In genomic region chr2:165512870-165513600, GRCm38 (mm10) we compare ENCODE assay signal across 9 mouse cellular contexts. TPM values are rescaled to one million over a fixed set of nuclear protein-coding genes. Genes with fewer than 3 reads are reported as not detected.
A peak's percentile ranks its signal among the peaks of the same experiment; 100 is the strongest.
DNase-seq lines count a peak whose midpoint lies in the region; ATAC-seq and TF ChIP-seq lines count a peak whose summit lies in the region.
"Had no signal": no experiment of that assay in that cellular context is flagged by ENCODE, and none has a peak within 500 bp of the region (broad histone marks: within the 10 kb centered on the region; RNA-seq: fewer than 3 reads in every experiment).

No protein-coding gene starts in this region.

- peak overlapping the region; percentile 64; the same call in 1 of the 2 replicates for H3K27ac ChIP-seq in neural tube, embryonic 11.5 days (ENCODE audit: low read depth, low read length)
- H3K27ac ChIP-seq in heart, postnatal 0 days (ENCODE audit: low read depth), result no peak overlapping the region
- H3K27ac ChIP-seq in testis, adult 2 months (ENCODE audit: control insufficient read depth, insufficient read depth, low read depth, low read length), result peak overlapping the region; percentile 12
- H3K27ac ChIP-seq in thymus, adult 2 months (ENCODE audit: control insufficient read depth, insufficient read depth, low read length), result no peak overlapping the region
- H3K27ac ChIP-seq: heart, embryonic 13.5 days had no signal

- H3K4me1 ChIP-seq in neural tube, embryonic 11.5 days (ENCODE audit: control insufficient read depth, insufficient read depth, low read length), result peaks cover 13% of the 10 kb centered on the region
- 0 out of 2 replicates have a peak, but pooled peaks cover 10% of the 10 kb centered on the region for H3K4me1 ChIP-seq in heart, postnatal 0 days (ENCODE audit: control insufficient read depth, insufficient read depth)
- peaks cover 5% of the 10 kb centered on the region for H3K4me1 ChIP-seq in testis, adult 2 months (ENCODE audit: control insufficient read depth, insufficient read depth, low read length)
- H3K4me1 ChIP-seq in thymus, adult 2 months (replicated peaks; ENCODE audit: control insufficient read depth, insufficient read depth, low read length), result peaks cover 17% of the 10 kb centered on the region; the same call in 1 of the 2 replicates

- TF ChIP-seq CTCF in heart, postnatal 0 days (IDR thresholded peaks at IDR 0.05; ENCODE audit: low read depth), result no peak
- no peak for TF ChIP-seq CTCF in testis, adult 2 months (IDR thresholded peaks at IDR 0.05; ENCODE audit: control insufficient read depth, insufficient read depth, insufficient replicate concordance, low read depth, low read length)
- TF ChIP-seq CTCF in thymus, adult 2 months (IDR thresholded peaks at IDR 0.05; ENCODE audit: borderline replicate concordance, control insufficient read depth, extremely low read depth, insufficient read depth, low read length, poor library complexity), result no peak

- TF ChIP-seq EP300 in heart, postnatal 0 days (IDR thresholded peaks at IDR 0.05; ENCODE audit: low read depth), result no peak

- DNase-seq in neural tube, embryonic 11.5 days (ENCODE audit: low spot score), result peak; percentile 53
- no peak for DNase-seq in neural tube, embryonic 10.5 days (ENCODE audit: extremely low spot score, low spot score)
- DNase-seq in heart, postnatal 0 days (ENCODE audit: low spot score), result no peak
- DNase-seq in kidney, postnatal 14 days, result peak; percentile 77
- no peak for DNase-seq in left cerebral cortex, postnatal 36 days (ENCODE audit: low spot score in 2 of 2)
- DNase-seq in frontal cortex, postnatal 25 days (ENCODE audit: low spot score in 2 of 2), result no peak
- DNase-seq in thymus, adult 2 months, result no peak

- no peak overlapping the region for H3K4me3 ChIP-seq in neural tube, embryonic 11.5 days (ENCODE audit: low read depth, low read length)
- H3K4me3 ChIP-seq in heart, postnatal 0 days (ENCODE audit: low read depth, low read length), result no peak overlapping the region
- no peak overlapping the region for H3K4me3 ChIP-seq in testis, adult 2 months (ENCODE audit: control insufficient read depth, low read depth, low read length)
- H3K4me3 ChIP-seq in thymus, adult 2 months (ENCODE audit: control insufficient read depth, insufficient read depth, low read length), result no peak overlapping the region
- H3K4me3 ChIP-seq: heart, embryonic 13.5 days had no signal

- no peaks in the 10 kb centered on the region for H3K9me3 ChIP-seq in neural tube, embryonic 11.5 days (ENCODE audit: control insufficient read depth, low read length)
- H3K9me3 ChIP-seq in heart, postnatal 0 days (replicated peaks; ENCODE audit: control insufficient read depth, low read length), result no peaks in the 10 kb centered on the region
- H3K9me3 ChIP-seq: heart, embryonic 13.5 days had no signal

- intact Hi-C loops in left cerebral cortex, postnatal 36 days (cut with DNase I), result no loop called here

- WGBS in neural tube, embryonic 11.5 days, result 39% methylated on average over 11 of the region's 11 CpGs
- 24% methylated on average over 11 of the region's 11 CpGs for WGBS in heart, postnatal 0 days
- 60% methylated on average over 11 of the region's 11 CpGs for WGBS in thymus, adult 2 months

- H3K4me2 ChIP-seq in neural tube, embryonic 11.5 days (ENCODE audit: low read depth), result no peak overlapping the region
- H3K4me2 ChIP-seq in heart, postnatal 0 days (ENCODE audit: low read depth, low read length), result no peak overlapping the region
- H3K4me2 ChIP-seq: heart, embryonic 13.5 days had no signal

- peak; percentile 53; the same call in 1 of the 2 replicates for ATAC-seq in neural tube, embryonic 11.5 days (ENCODE audit: insufficient read depth, low FRiP score, low TSS enrichment)
- ATAC-seq in heart, postnatal 0 days (ENCODE audit: insufficient read depth, low read depth), result peak; percentile 42; the same call in 1 of the 2 replicates

- H3K9ac ChIP-seq in neural tube, embryonic 11.5 days (ENCODE audit: low read length), result no peak overlapping the region
- no peak overlapping the region for H3K9ac ChIP-seq in heart, postnatal 0 days (replicated peaks; ENCODE audit: low read depth, low read length)
- H3K9ac ChIP-seq: heart, embryonic 13.5 days had no signal

- no peaks in the 10 kb centered on the region for H3K36me3 ChIP-seq in neural tube, embryonic 11.5 days (ENCODE audit: control insufficient read depth, insufficient read depth, low read length)
- H3K36me3 ChIP-seq in heart, postnatal 0 days (replicated peaks; ENCODE audit: control insufficient read depth, insufficient read depth, low read length), result no peaks in the 10 kb centered on the region
- H3K36me3 ChIP-seq in testis, adult 2 months (ENCODE audit: control insufficient read depth, insufficient read depth, low read length), result no peaks in the 10 kb centered on the region
- no peaks in the 10 kb centered on the region for H3K36me3 ChIP-seq in thymus, adult 2 months (ENCODE audit: control insufficient read depth, insufficient read depth, low read length)

- TF ChIP-seq POLR2A in testis, adult 2 months (IDR thresholded peaks at IDR 0.05; ENCODE audit: control insufficient read depth, low read depth, low read length), result no peak
- no peak for TF ChIP-seq POLR2A in thymus, adult 2 months (IDR thresholded peaks at IDR 0.05; ENCODE audit: control insufficient read depth, extremely low read depth, insufficient read depth, low read length, poor library complexity)

- no peaks in the 10 kb centered on the region for H3K27me3 ChIP-seq in neural tube, embryonic 11.5 days (ENCODE audit: control insufficient read depth, insufficient read depth, low read length)
- no peaks in the 10 kb centered on the region for H3K27me3 ChIP-seq in heart, postnatal 0 days (ENCODE audit: control insufficient read depth, insufficient read depth, low read length)
- H3K27me3 ChIP-seq in testis, adult 2 months (ENCODE audit: control insufficient read depth, insufficient read depth, low read length), result no peaks in the 10 kb centered on the region
- no peaks in the 10 kb centered on the region for H3K27me3 ChIP-seq in thymus, adult 2 months (ENCODE audit: control insufficient read depth, insufficient read depth, low read length)

RNA-seq across cellular contexts. Expression of gene Slc2a10, which starts 9.4 kb away (rescaled TPM):
- 3.0 and 3.6 TPM in 2 replicates for polyA plus RNA-seq in neural tube, embryonic 11.5 days (2014; fragmentation: Nextera tagmentation; extraction: Ambion mirVana)
- total RNA-seq in heart, postnatal 0 days (2014; rRNA removed; ENCODE audit: low replicate concordance), result 3.5 and 4.3 TPM in 2 replicates
- polyA plus RNA-seq in heart, postnatal 0 days (2015; fragmentation: Nextera tagmentation; extraction: Ambion mirVana), result 2.6 and 3.6 TPM in 2 replicates
- polyA plus RNA-seq in testis, adult 2 months (2012; rRNA removed), result 0.26 and 0.94 TPM in 2 replicates
- total RNA-seq in left cerebral cortex, postnatal 36 days (2021), result under 1 TPM; 0.54 to 0.88 TPM
- polyA plus RNA-seq in thymus, adult 2 months (2012; rRNA removed), result 0.75 and 1.00 TPM in 2 replicates

RNA-seq across cellular contexts. Expression of gene Trp53rka, which starts 19.9 kb away (rescaled TPM):
- polyA plus RNA-seq in neural tube, embryonic 11.5 days (2014; fragmentation: Nextera tagmentation; extraction: Ambion mirVana), result 48.4 and 52.9 TPM in 2 replicates
- total RNA-seq in heart, postnatal 0 days (2014; rRNA removed; ENCODE audit: low replicate concordance), result 14.9 and 22.4 TPM in 2 replicates
- polyA plus RNA-seq in heart, postnatal 0 days (2015; fragmentation: Nextera tagmentation; extraction: Ambion mirVana), result 14.4 and 15.7 TPM in 2 replicates
- 8.0 and 9.2 TPM in 2 replicates for polyA plus RNA-seq in testis, adult 2 months (2012; rRNA removed)
- 10 to 100 TPM; 17.5 to 22.8 TPM for total RNA-seq in left cerebral cortex, postnatal 36 days (2021)
- 32.2 and 34.8 TPM in 2 replicates for polyA plus RNA-seq in thymus, adult 2 months (2012; rRNA removed)

RNA-seq across cellular contexts. Expression of gene Slc13a3, which starts 40.0 kb away (rescaled TPM):
- 0.23 and 0.24 TPM in 2 replicates for polyA plus RNA-seq in neural tube, embryonic 11.5 days (2014; fragmentation: Nextera tagmentation; extraction: Ambion mirVana)
- 0.04 TPM in 1 of 2 replicates, not detected in the other for total RNA-seq in heart, postnatal 0 days (2014; rRNA removed; ENCODE audit: low replicate concordance)
- polyA plus RNA-seq in heart, postnatal 0 days (2015; fragmentation: Nextera tagmentation; extraction: Ambion mirVana), result 0.14 and 0.16 TPM in 2 replicates
- 0.67 and 0.85 TPM in 2 replicates for polyA plus RNA-seq in testis, adult 2 months (2012; rRNA removed)
- 10 to 100 TPM; 14.1 to 17.0 TPM for total RNA-seq in left cerebral cortex, postnatal 36 days (2021)
- polyA plus RNA-seq in thymus, adult 2 months (2012; rRNA removed), result 2.1 and 2.2 TPM in 2 replicates

Comparison
In these comparisons a context has a peak if more than half of its experiments do, and no peak if none do; other contexts are left out.
1. DNase-seq: peak in neural tube, embryonic 11.5 days (single experiment) and kidney, postnatal 14 days (single experiment); none in neural tube, embryonic 10.5 days (single experiment), heart, postnatal 0 days (single experiment), left cerebral cortex, postnatal 36 days (0 of 2), frontal cortex, postnatal 25 days (0 of 2) and thymus, adult 2 months (single experiment).
2. H3K27ac ChIP-seq: peak in neural tube, embryonic 11.5 days (single experiment) and testis, adult 2 months (single experiment); none in heart, postnatal 0 days (single experiment) and thymus, adult 2 months (single experiment).